In genomic region chr10:86819649-86820165, GRCm38 (mm10) we compare ENCODE assay signal across 8 mouse cellular contexts. TPM values are rescaled to one million over a fixed set of nuclear protein-coding genes. Genes with fewer than 3 reads are reported as not detected.
A peak's percentile ranks its signal among the peaks of the same experiment; 100 is the strongest.
DNase-seq lines count a peak whose midpoint lies in the region; ATAC-seq and TF ChIP-seq lines count a peak whose summit lies in the region.

No protein-coding gene starts in this region.

- no peak overlapping the region for H3K4me2 ChIP-seq in forebrain, postnatal 0 days (ENCODE audit: low read depth)
- peak overlapping the region; percentile 27 for H3K4me2 ChIP-seq in hindbrain, embryonic 16.5 days (ENCODE audit: low read length)
- H3K4me2 ChIP-seq in midbrain, embryonic 15.5 days: no peak overlapping the region

- no peaks in the 10 kb centered on the region for H3K27me3 ChIP-seq in forebrain, postnatal 0 days (ENCODE audit: insufficient read depth, low read length)
- no peaks in the 10 kb centered on the region for H3K27me3 ChIP-seq in hindbrain, embryonic 16.5 days (replicated peaks; ENCODE audit: control insufficient read depth, insufficient read depth, low read length)
- no peaks in the 10 kb centered on the region for H3K27me3 ChIP-seq in midbrain, embryonic 15.5 days (replicated peaks)

- H3K9me3 ChIP-seq in forebrain, postnatal 0 days (ENCODE audit: low read length): no peaks in the 10 kb centered on the region
- no peaks in the 10 kb centered on the region for H3K9me3 ChIP-seq in hindbrain, embryonic 16.5 days (ENCODE audit: control insufficient read depth, low read length)
- no peaks in the 10 kb centered on the region for H3K9me3 ChIP-seq in midbrain, embryonic 15.5 days

- TF ChIP-seq CTCF in left cerebral cortex, adult 2 months (IDR thresholded peaks at IDR 0.05): no peak; the same call in 1 of the 2 replicates
- no peak; the same call in 1 of the 2 replicates for TF ChIP-seq CTCF in forebrain, postnatal 0 days (IDR thresholded peaks at IDR 0.05; ENCODE audit: low read depth)

- peak overlapping the region; percentile 61 for H3K27ac ChIP-seq in left cerebral cortex, adult 2 months
- no peak overlapping the region for H3K27ac ChIP-seq in forebrain, postnatal 0 days (ENCODE audit: low read depth, low read length)
- peak overlapping the region; percentile 41; the same call in 1 of the 2 replicates for H3K27ac ChIP-seq in hindbrain, embryonic 16.5 days (ENCODE audit: low read depth, low read length)
- H3K27ac ChIP-seq in midbrain, embryonic 15.5 days: peak overlapping the region; percentile 39; the same call in 1 of the 2 replicates

- no peak overlapping the region for H3K4me3 ChIP-seq in left cerebral cortex, adult 2 months
- no peak overlapping the region for H3K4me3 ChIP-seq in forebrain, postnatal 0 days (ENCODE audit: low read depth, low read length)
- no peak overlapping the region for H3K4me3 ChIP-seq in hindbrain, embryonic 16.5 days (ENCODE audit: low read length)
- H3K4me3 ChIP-seq in midbrain, embryonic 15.5 days: no peak overlapping the region

- ATAC-seq in forebrain, postnatal 0 days: peak; percentile 91
- ATAC-seq in hindbrain, embryonic 16.5 days: peak; percentile 92
- peak; percentile 86 for ATAC-seq in midbrain, embryonic 15.5 days (replicated peaks)
- no peak for ATAC-seq in cerebellum, adult (ENCODE audit: insufficient number of reproducible peaks, low FRiP score, low TSS enrichment)

- peaks cover 20% of the 10 kb centered on the region for H3K36me3 ChIP-seq in forebrain, postnatal 0 days (ENCODE audit: insufficient read depth)
- no peaks in the 10 kb centered on the region; the same call in 1 of the 2 replicates for H3K36me3 ChIP-seq in hindbrain, embryonic 16.5 days (ENCODE audit: control insufficient read depth, insufficient read depth, low read length)
- 0 out of 2 replicates have a peak, but pooled peaks cover 17% of the 10 kb centered on the region for H3K36me3 ChIP-seq in midbrain, embryonic 15.5 days (replicated peaks)

- no peak for DNase-seq in left cerebral cortex, adult 2 months (ENCODE audit: extremely low spot score in 1 of 2, low spot score in 2 of 2)
- DNase-seq in left cerebral cortex, adult 11 months (ENCODE audit: low spot score): no peak
- peak; percentile 64 for DNase-seq in forebrain, postnatal 0 days
- no peak for DNase-seq in cerebellum, adult 8-10 months
- no peak for DNase-seq in spleen, postnatal 4 days (ENCODE audit: low spot score in 2 of 2)

- H3K4me1 ChIP-seq in forebrain, postnatal 0 days (ENCODE audit: insufficient read depth): no peaks in the 10 kb centered on the region
- H3K4me1 ChIP-seq in hindbrain, embryonic 16.5 days (ENCODE audit: control insufficient read depth, insufficient read depth, low read depth, low read length): peaks cover 9% of the 10 kb centered on the region
- H3K4me1 ChIP-seq in midbrain, embryonic 15.5 days: peaks cover 10% of the 10 kb centered on the region

- intact Hi-C loops in left cerebral cortex, adult 2 months (cut with DNase I): loop anchor here (2.0 to 5.0 kb wide), 2 partner anchors 41 to 112 kb away; partner anchors contain the start of genes Hsp90b1, Nt5dc3 and Ttc41

- 0 out of 2 replicates have a peak overlapping the region, but pooled peaks have one; percentile 18 for H3K9ac ChIP-seq in forebrain, postnatal 0 days
- H3K9ac ChIP-seq in hindbrain, embryonic 16.5 days (ENCODE audit: low read depth, low read length): no peak overlapping the region; the same call in 1 of the 2 replicates
- no peak overlapping the region for H3K9ac ChIP-seq in midbrain, embryonic 15.5 days

- WGBS in forebrain, postnatal 0 days: 14% methylated on average over 8 of the region's 8 CpGs
- 13% methylated on average over 8 of the region's 8 CpGs for WGBS in hindbrain, embryonic 16.5 days
- 30% methylated on average over 8 of the region's 8 CpGs for WGBS in midbrain, embryonic 15.5 days

RNA-seq across cellular contexts. Expression of gene Nt5dc3, which starts 40.9 kb away (rescaled TPM):
- total RNA-seq in left cerebral cortex, adult 2 months (2021): 10 to 100 TPM; 83.9 to 93.6 TPM
- 30.2 and 42.2 TPM in 2 replicates for total RNA-seq in forebrain, postnatal 0 days (2014; rRNA removed)
- 7.2 and 9.3 TPM in 2 replicates for polyA plus RNA-seq in forebrain, postnatal 0 days (2015; fragmentation: Nextera tagmentation; extraction: Ambion mirVana)
- polyA plus RNA-seq in hindbrain, embryonic 16.5 days (2015; fragmentation: Nextera tagmentation; extraction: Ambion mirVana): 11.3 and 13.4 TPM in 2 replicates
- 13.8 and 14.4 TPM in 2 replicates for polyA plus RNA-seq in midbrain, embryonic 15.5 days (2015; fragmentation: Nextera tagmentation; extraction: Ambion mirVana)

RNA-seq across cellular contexts. Expression of gene Gm49358, which starts 55.9 kb away (rescaled TPM):
- total RNA-seq in left cerebral cortex, adult 2 months (2021): 10 to 100 TPM; 19.1 to 24.5 TPM
- 8.1 and 14.7 TPM in 2 replicates for total RNA-seq in forebrain, postnatal 0 days (2014; rRNA removed)
- not detected in 2 replicates for polyA plus RNA-seq in forebrain, postnatal 0 days (2015; fragmentation: Nextera tagmentation; extraction: Ambion mirVana)
- polyA plus RNA-seq in hindbrain, embryonic 16.5 days (2015; fragmentation: Nextera tagmentation; extraction: Ambion mirVana): not detected in 2 replicates
- not detected in 2 replicates for polyA plus RNA-seq in midbrain, embryonic 15.5 days (2015; fragmentation: Nextera tagmentation; extraction: Ambion mirVana)
